ENCODE assay signal across 32 mouse cellular contexts in genomic region chr1:150009134-150009533, GRCm38 (mm10). TPM values are rescaled to one million over a fixed set of nuclear protein-coding genes. Genes with fewer than 3 reads are reported as not detected.
DNase-seq lines count a peak whose midpoint lies in the region; ATAC-seq and TF ChIP-seq lines count a peak whose summit lies in the region.
"Had no signal": no experiment of that assay in that cellular context is flagged by ENCODE, and none has a peak within 500 bp of the region (broad histone marks: within the 10 kb centered on the region; RNA-seq: fewer than 3 reads in every experiment).

No protein-coding gene starts in this region.

- TF ChIP-seq CTCF in midbrain, postnatal 0 days (IDR thresholded peaks at IDR 0.05), result no peak

- no peaks in the 10 kb centered on the region for H3K9me3 ChIP-seq in kidney, embryonic 14.5 days (ENCODE audit: control insufficient read depth, low read length)
- no peaks in the 10 kb centered on the region for H3K9me3 ChIP-seq in lung, embryonic 15.5 days
- no peaks in the 10 kb centered on the region for H3K9me3 ChIP-seq in midbrain, postnatal 0 days (ENCODE audit: low read length)
- H3K9me3 ChIP-seq in midbrain, embryonic 10.5 days (replicated peaks), result no peaks in the 10 kb centered on the region
- H3K9me3 ChIP-seq in limb, embryonic 12.5 days, result no peaks in the 10 kb centered on the region
- H3K9me3 ChIP-seq: heart, embryonic 13.5 days; limb, embryonic 13.5 days; midbrain, embryonic 12.5 days; stomach, embryonic 15.5 days had no signal

- H3K4me1 ChIP-seq in kidney, embryonic 14.5 days (ENCODE audit: control insufficient read depth, insufficient read depth, low read length), result no peaks in the 10 kb centered on the region
- no peaks in the 10 kb centered on the region for H3K4me1 ChIP-seq in lung, embryonic 15.5 days
- H3K4me1 ChIP-seq in midbrain, postnatal 0 days (ENCODE audit: insufficient read depth, low read length), result no peaks in the 10 kb centered on the region
- no peaks in the 10 kb centered on the region for H3K4me1 ChIP-seq in midbrain, embryonic 10.5 days
- no peaks in the 10 kb centered on the region for H3K4me1 ChIP-seq in limb, embryonic 12.5 days (replicated peaks)
- H3K4me1 ChIP-seq: heart, embryonic 13.5 days; limb, embryonic 13.5 days; midbrain, embryonic 12.5 days; stomach, embryonic 15.5 days had no signal

- H3K27me3 ChIP-seq in kidney, embryonic 14.5 days (ENCODE audit: control insufficient read depth, insufficient read depth, low read length), result no peaks in the 10 kb centered on the region
- H3K27me3 ChIP-seq in lung, embryonic 15.5 days, result no peaks in the 10 kb centered on the region
- H3K27me3 ChIP-seq in midbrain, postnatal 0 days (ENCODE audit: insufficient read depth, low read length), result no peaks in the 10 kb centered on the region
- H3K27me3 ChIP-seq in midbrain, embryonic 10.5 days (ENCODE audit: low read depth, poor library complexity, severe bottlenecking), result no peaks in the 10 kb centered on the region
- no peaks in the 10 kb centered on the region for H3K27me3 ChIP-seq in limb, embryonic 12.5 days
- H3K27me3 ChIP-seq: heart, embryonic 13.5 days; limb, embryonic 13.5 days; midbrain, embryonic 12.5 days; stomach, embryonic 15.5 days had no signal

- H3K4me3 ChIP-seq in kidney, embryonic 14.5 days (ENCODE audit: low read length), result no peak overlapping the region
- H3K4me3 ChIP-seq in lung, embryonic 15.5 days, result no peak overlapping the region
- no peak overlapping the region for H3K4me3 ChIP-seq in midbrain, postnatal 0 days (ENCODE audit: low read depth, low read length)
- no peak overlapping the region for H3K4me3 ChIP-seq in midbrain, embryonic 10.5 days
- no peak overlapping the region for H3K4me3 ChIP-seq in limb, embryonic 12.5 days (replicated peaks)
- H3K4me3 ChIP-seq: gastrocnemius, adult 2 months; heart, adult 2 months; heart, embryonic 13.5 days; limb, embryonic 13.5 days; midbrain, embryonic 12.5 days; stomach, embryonic 15.5 days had no signal

- H3K36me3 ChIP-seq in kidney, embryonic 14.5 days (ENCODE audit: control insufficient read depth, insufficient read depth, low read length), result no peaks in the 10 kb centered on the region
- H3K36me3 ChIP-seq in lung, embryonic 15.5 days, result no peaks in the 10 kb centered on the region
- H3K36me3 ChIP-seq in midbrain, postnatal 0 days (ENCODE audit: insufficient read depth, low read length), result no peaks in the 10 kb centered on the region
- H3K36me3 ChIP-seq in midbrain, embryonic 10.5 days, result no peaks in the 10 kb centered on the region
- H3K36me3 ChIP-seq in limb, embryonic 12.5 days, result no peaks in the 10 kb centered on the region
- H3K36me3 ChIP-seq: heart, embryonic 13.5 days; limb, embryonic 13.5 days; midbrain, embryonic 12.5 days; stomach, embryonic 15.5 days had no signal

- H3K4me2 ChIP-seq in kidney, embryonic 14.5 days (replicated peaks; ENCODE audit: low read depth, low read length), result no peak overlapping the region
- no peak overlapping the region for H3K4me2 ChIP-seq in lung, embryonic 15.5 days
- H3K4me2 ChIP-seq in midbrain, postnatal 0 days (ENCODE audit: low read depth, low read length, poor library complexity, severe bottlenecking), result no peak overlapping the region
- no peak overlapping the region for H3K4me2 ChIP-seq in limb, embryonic 12.5 days
- H3K4me2 ChIP-seq: heart, embryonic 13.5 days; hindbrain, embryonic 14.5 days; limb, embryonic 13.5 days; liver, embryonic 11.5 days; midbrain, embryonic 12.5 days; stomach, embryonic 15.5 days had no signal

- 0 out of 2 replicates have a peak, but pooled peaks have one; percentile 32 for ATAC-seq in kidney, embryonic 14.5 days (ENCODE audit: low FRiP score, low TSS enrichment)
- peak; percentile 62; the same call in 1 of the 2 replicates for ATAC-seq in lung, embryonic 15.5 days (ENCODE audit: borderline replicate concordance, extremely low read depth, low FRiP score, low TSS enrichment)
- 0 out of 2 replicates have a peak, but pooled peaks have one; percentile 44 for ATAC-seq in midbrain, postnatal 0 days (ENCODE audit: low FRiP score)
- no peak for ATAC-seq in limb, embryonic 12.5 days (ENCODE audit: insufficient number of reproducible peaks, insufficient read depth, low FRiP score, low TSS enrichment, low read depth)
- ATAC-seq: activated CD4-positive, CD25-positive, alpha-beta regulatory T cell, adult 4 months; CD4-positive, CD25-positive, alpha-beta regulatory T cell, adult 4 months; forebrain, embryonic 16.5 days; inflammation-experienced regulatory T-cells, adult 6 months had no signal

- no peak overlapping the region for H3K27ac ChIP-seq in kidney, embryonic 14.5 days (ENCODE audit: low read depth, low read length)
- no peak overlapping the region for H3K27ac ChIP-seq in lung, embryonic 15.5 days
- no peak overlapping the region for H3K27ac ChIP-seq in midbrain, postnatal 0 days (ENCODE audit: low read depth, low read length)
- H3K27ac ChIP-seq in midbrain, embryonic 10.5 days (replicated peaks), result no peak overlapping the region
- 0 out of 2 replicates have a peak overlapping the region, but pooled peaks have one; percentile 7 for H3K27ac ChIP-seq in limb, embryonic 12.5 days
- H3K27ac ChIP-seq: gastrocnemius, adult 2 months; heart, adult 2 months; heart, embryonic 13.5 days; hindbrain, embryonic 14.5 days; limb, embryonic 13.5 days; midbrain, embryonic 12.5 days; stomach, embryonic 15.5 days had no signal

- H3K9ac ChIP-seq in kidney, embryonic 14.5 days (ENCODE audit: low read depth, low read length), result no peak overlapping the region
- no peak overlapping the region for H3K9ac ChIP-seq in lung, embryonic 15.5 days
- no peak overlapping the region for H3K9ac ChIP-seq in midbrain, postnatal 0 days (replicated peaks; ENCODE audit: low read length, poor library complexity, severe bottlenecking)
- no peak overlapping the region for H3K9ac ChIP-seq in limb, embryonic 12.5 days (replicated peaks)
- H3K9ac ChIP-seq: heart, embryonic 13.5 days; hindbrain, embryonic 14.5 days; limb, embryonic 13.5 days; midbrain, embryonic 12.5 days; stomach, embryonic 15.5 days had no signal

- no peak for DNase-seq in kidney, postnatal 25 days
- no peak for DNase-seq in lung, postnatal 36 days
- DNase-seq in midbrain, postnatal 0 days (ENCODE audit: low spot score), result no peak
- no peak for DNase-seq in midbrain, embryonic 10.5 days (ENCODE audit: low spot score)
- DNase-seq: adrenal gland, adult 2 months; adrenal gland, postnatal 36 days; cerebellum, adult 18-20 months; cerebellum, postnatal 10 days; gastrocnemius, adult 2 months; gastrocnemius, postnatal 36 days; heart, adult 2 months; heart, postnatal 10 days; kidney, adult 18-20 months; kidney, postnatal 10 days; layer of hippocampus, adult 9-11 months; lung, adult 2 months; right cerebral cortex, postnatal 25 days; thymus, adult 18-20 months; thymus, postnatal 25 days had no signal

- WGBS in kidney, embryonic 14.5 days, result 93% methylated on average over 9 of the region's 9 CpGs
- WGBS in lung, embryonic 15.5 days, result 69% methylated on average over 9 of the region's 9 CpGs
- 88% methylated on average over 9 of the region's 9 CpGs for WGBS in midbrain, postnatal 0 days
- WGBS in midbrain, embryonic 10.5 days, result 93% methylated on average over 9 of the region's 9 CpGs
- WGBS in limb, embryonic 12.5 days, result 90% methylated on average over 9 of the region's 9 CpGs

RNA-seq across cellular contexts. Expression of gene Pla2g4a, which starts 48.0 kb away (rescaled TPM):
- 28.6 and 35.6 TPM in 2 replicates for polyA plus RNA-seq in kidney, embryonic 14.5 days (2014; fragmentation: Nextera tagmentation; extraction: Ambion mirVana)
- polyA plus RNA-seq in lung, embryonic 15.5 days (2015; fragmentation: Nextera tagmentation; extraction: Ambion mirVana), result 12.6 and 14.0 TPM in 2 replicates
- 0.66 and 0.93 TPM in 2 replicates for total RNA-seq in midbrain, postnatal 0 days (2014; rRNA removed)
- 0.81 and 1.3 TPM in 2 replicates for polyA plus RNA-seq in midbrain, postnatal 0 days (2015; fragmentation: Nextera tagmentation; extraction: Ambion mirVana)
- polyA plus RNA-seq in midbrain, embryonic 10.5 days (2016; fragmentation: Nextera tagmentation; extraction: Ambion mirVana), result 4.0 and 4.4 TPM in 2 replicates
- 15.5 and 17.0 TPM in 2 replicates for polyA plus RNA-seq in limb, embryonic 12.5 days (2016; fragmentation: Nextera tagmentation; extraction: Ambion mirVana)
- polyA plus RNA-seq: CD4-positive, CD25-positive, alpha-beta regulatory T cell, adult 4 months had no signal
